Mouse (Mus musculus) MEL (cell line): ENCODE measurements around the gene Cox20. TPM values are rescaled to one million over a fixed set of nuclear protein-coding genes. Genes with fewer than 3 reads are reported as not detected.

Experiments used
- DNase-seq: peaks from one replicate; pipeline ENCODE4 v3.0.0; 2011; ENCODE audit warnings: low read depth, low spot score
- H3K27ac ChIP-seq: 2 replicates; pipeline ENCODE4 v1.5.1; 2012; ENCODE audit warnings: low read depth, mild to moderate bottlenecking, control low read depth, low read length, moderate library complexity; ENCODE audit not compliant: control insufficient read depth
- H3K27me3 ChIP-seq, 2 experiments: fragments of 150-350 bp in 1 of 2; sonication (generic) in 1 of 2; 2 replicates each; pipeline ENCODE4 v1.6.1; 2012; ENCODE audit warnings: low read length in 2 of 2, mild to moderate bottlenecking in 2 of 2, improper control_type of control experiment in 1 of 2, moderate library complexity in 1 of 2; ENCODE audit not compliant: insufficient read depth in 2 of 2, control insufficient read depth in 1 of 2
- H3K36me3 ChIP-seq, 2 experiments: 2 replicates each; pipeline ENCODE4 v1.6.1; 2012 to 2014; ENCODE audit warnings: low read length in 2 of 2, improper control_type of control experiment in 1 of 2, inconsistent platforms in 1 of 2, mild to moderate bottlenecking in 1 of 2; ENCODE audit not compliant: insufficient read depth in 2 of 2, control insufficient read depth in 1 of 2
- H3K4me1 ChIP-seq, 2 experiments: fragments of 150-350 bp in 1 of 2; sonication (generic) in 1 of 2; 2 replicates each; pipeline ENCODE4 v1.6.1; 2012; ENCODE audit warnings: low read length in 2 of 2, improper control_type of control experiment in 1 of 2, mild to moderate bottlenecking in 1 of 2; ENCODE audit not compliant: insufficient read depth in 2 of 2, control insufficient read depth in 1 of 2
- H3K4me3 ChIP-seq, 2 experiments: fragments of 150-350 bp in 1 of 2; sonication (generic) in 1 of 2; 2 replicates each; pipeline ENCODE4 v1.5.1; 2012; ENCODE audit warnings: low read depth in 2 of 2, low read length in 2 of 2, mild to moderate bottlenecking in 2 of 2, moderate library complexity in 2 of 2, control low read depth in 1 of 2, improper control_type of control experiment in 1 of 2; ENCODE audit not compliant: control insufficient read depth in 1 of 2, insufficient read depth in 1 of 2
- H3K79me2 ChIP-seq: 2 replicates; pipeline ENCODE4 v1.6.1; 2012; ENCODE audit warnings: mild to moderate bottlenecking, low read length, moderate library complexity; ENCODE audit not compliant: control insufficient read depth, poor library complexity, insufficient read depth
- H3K9ac ChIP-seq: 2 replicates; pipeline ENCODE4 v1.6.1; 2012; ENCODE audit warnings: low read depth, mild to moderate bottlenecking, control low read depth, low read length, moderate library complexity; ENCODE audit not compliant: control insufficient read depth, poor library complexity, severe bottlenecking
- H3K9me3 ChIP-seq: fragments of 150-350 bp; sonication (generic); replicated peaks from 2 replicates; pipeline ENCODE4 v1.6.1; 2012; ENCODE audit warnings: mild to moderate bottlenecking, low read length, improper control_type of control experiment, moderate library complexity; ENCODE audit not compliant: insufficient read depth
- CHD1 ChIP-seq: IDR thresholded peaks from 2 replicates; pipeline ENCODE4 v1.6.1; 2012; ENCODE audit warnings: low read depth, mild to moderate bottlenecking, inconsistent platforms, low read length, improper control_type of control experiment
- E2F4 ChIP-seq: IDR thresholded peaks from 2 replicates; pipeline ENCODE4 v1.6.1; 2011; ENCODE audit warnings: low read depth, low read length, improper control_type of control experiment, borderline replicate concordance
- ELF1 ChIP-seq: IDR thresholded peaks from 2 replicates; pipeline ENCODE4 v1.6.1; 2014; ENCODE audit warnings: low read depth, mild to moderate bottlenecking, inconsistent platforms, low read length, improper control_type of control experiment, moderate library complexity
- EP300 ChIP-seq, 2 experiments: IDR thresholded peaks; 2 replicates each; pipeline ENCODE4 v1.6.1; 2011; ENCODE audit warnings: improper control_type of control experiment in 2 of 2, low read length in 2 of 2, low read depth in 1 of 2, mild to moderate bottlenecking in 1 of 2
- ETS1 ChIP-seq: IDR thresholded peaks from 2 replicates; pipeline ENCODE4 v1.6.1; 2012; ENCODE audit warnings: low read depth, mild to moderate bottlenecking, inconsistent platforms, low read length, improper control_type of control experiment, moderate library complexity
- GABPA ChIP-seq: IDR thresholded peaks from 2 replicates; pipeline ENCODE4 v1.6.1; 2012; ENCODE audit warnings: low read depth, mild to moderate bottlenecking, inconsistent platforms, low read length, improper control_type of control experiment, moderate library complexity
- GATA1 ChIP-seq: IDR thresholded peaks from 2 replicates; pipeline ENCODE4 v1.6.1; 2011; ENCODE audit warnings: low read depth, low read length, improper control_type of control experiment
- HCFC1 ChIP-seq: IDR thresholded peaks from 2 replicates; pipeline ENCODE4 v1.6.1; 2012; ENCODE audit warnings: low read depth, mild to moderate bottlenecking, inconsistent platforms, low read length, improper control_type of control experiment, moderate library complexity
- JUND ChIP-seq: IDR thresholded peaks from 2 replicates; pipeline ENCODE4 v1.6.1; 2011; ENCODE audit warnings: low read depth, mild to moderate bottlenecking, improper control_type of control experiment, low read length
- KAT2A ChIP-seq: conservative IDR thresholded peaks from 2 replicates; pipeline ENCODE4 v1.6.1; 2012; ENCODE audit warnings: low read depth, low read length, improper control_type of control experiment, inconsistent platforms
- MAFK ChIP-seq: IDR thresholded peaks from 2 replicates; pipeline ENCODE4 v1.6.1; 2011; ENCODE audit warnings: low read depth, mild to moderate bottlenecking, low read length, improper control_type of control experiment, borderline replicate concordance
- MAX ChIP-seq: IDR thresholded peaks from 2 replicates; pipeline ENCODE4 v1.6.1; 2011; ENCODE audit warnings: low read length, improper control_type of control experiment
- MEF2A ChIP-seq: IDR thresholded peaks from 2 replicates; pipeline ENCODE4 v1.6.1; 2014; ENCODE audit warnings: low read depth, mild to moderate bottlenecking, inconsistent platforms, low read length, improper control_type of control experiment; ENCODE audit not compliant: poor library complexity, insufficient replicate concordance, severe bottlenecking; ENCODE audit errors: extremely low read depth
- MYC ChIP-seq: IDR thresholded peaks from 2 replicates; pipeline ENCODE4 v1.6.1; 2011; ENCODE audit warnings: low read depth, mild to moderate bottlenecking, low read length, improper control_type of control experiment, moderate library complexity
- NELFE ChIP-seq: IDR thresholded peaks from 2 replicates; pipeline ENCODE4 v1.6.1; 2011; ENCODE audit warnings: low read depth, low read length, improper control_type of control experiment
- POLR2A ChIP-seq, 2 experiments: IDR thresholded peaks; 2 replicates each; pipeline ENCODE4 v1.6.1; 2011 to 2012; ENCODE audit warnings: low read length in 2 of 2, mild to moderate bottlenecking in 2 of 2, control low read depth in 1 of 2, improper control_type of control experiment in 1 of 2, low read depth in 1 of 2, moderate library complexity in 1 of 2; ENCODE audit not compliant: control insufficient read depth in 1 of 2, insufficient read depth in 1 of 2, poor library complexity in 1 of 2
- POLR2AphosphoS2 ChIP-seq: IDR thresholded peaks from 2 replicates; pipeline ENCODE4 v1.6.1; 2011; ENCODE audit warnings: low read length, improper control_type of control experiment
- POLR2AphosphoS5 ChIP-seq: IDR thresholded peaks from 2 replicates; pipeline ENCODE4 v1.6.1; 2012; ENCODE audit warnings: low read depth, borderline replicate concordance, mild to moderate bottlenecking, inconsistent platforms, low read length, moderate library complexity, mixed read lengths
- TAL1 ChIP-seq: IDR thresholded peaks from 2 replicates; pipeline ENCODE4 v1.6.1; 2012; ENCODE audit warnings: mild to moderate bottlenecking, inconsistent platforms, low read length, moderate library complexity, mixed read lengths
- TBP ChIP-seq: IDR thresholded peaks from 2 replicates; pipeline ENCODE4 v1.8.0; 2011; ENCODE audit warnings: low read depth, low read length, improper control_type of control experiment
- TCF12 ChIP-seq: IDR thresholded peaks from 2 replicates; pipeline ENCODE4 v1.6.1; 2014; ENCODE audit warnings: low read depth, mild to moderate bottlenecking, inconsistent platforms, low read length, improper control_type of control experiment, moderate library complexity
- ZC3H11A ChIP-seq: IDR thresholded peaks from 2 replicates; pipeline ENCODE4 v1.6.1; 2012; ENCODE audit warnings: low read depth, mild to moderate bottlenecking, inconsistent platforms, low read length, improper control_type of control experiment
- ZMIZ1 ChIP-seq: IDR thresholded peaks from 2 replicates; pipeline ENCODE4 v1.6.1; 2012; ENCODE audit warnings: low read depth, mild to moderate bottlenecking, inconsistent platforms, low read length, improper control_type of control experiment, moderate library complexity
- polyA plus RNA-seq, 2 experiments: library from polyadenylated mRNA; stranded (reverse) in 1 of 2; unstranded in 1 of 2; fragments of >175 nt in 1 of 2; fragments of >200 nt in 1 of 2; gene quantifications; 2 replicates each; pipeline versions ENCODE4 v1.2.1 to v1.2.4; 2012; ENCODE audit warnings: low replicate concordance in 2 of 2, low read depth in 1 of 2; ENCODE audit not compliant: insufficient read length in 2 of 2, insufficient read depth in 1 of 2, missing spikeins in 1 of 2
- total RNA-seq: library from RNA; depleted of rRNA; stranded (reverse); fragments of 300-350 nt; gene quantifications from 2 replicates; pipeline ENCODE4 v1.2.3, GENCODE M21; 2012

Gene Cox20
- total and polyA plus RNA-seq, 3 experiments: 24.3 to 27.3 TPM; not detected in 1

DNA sequence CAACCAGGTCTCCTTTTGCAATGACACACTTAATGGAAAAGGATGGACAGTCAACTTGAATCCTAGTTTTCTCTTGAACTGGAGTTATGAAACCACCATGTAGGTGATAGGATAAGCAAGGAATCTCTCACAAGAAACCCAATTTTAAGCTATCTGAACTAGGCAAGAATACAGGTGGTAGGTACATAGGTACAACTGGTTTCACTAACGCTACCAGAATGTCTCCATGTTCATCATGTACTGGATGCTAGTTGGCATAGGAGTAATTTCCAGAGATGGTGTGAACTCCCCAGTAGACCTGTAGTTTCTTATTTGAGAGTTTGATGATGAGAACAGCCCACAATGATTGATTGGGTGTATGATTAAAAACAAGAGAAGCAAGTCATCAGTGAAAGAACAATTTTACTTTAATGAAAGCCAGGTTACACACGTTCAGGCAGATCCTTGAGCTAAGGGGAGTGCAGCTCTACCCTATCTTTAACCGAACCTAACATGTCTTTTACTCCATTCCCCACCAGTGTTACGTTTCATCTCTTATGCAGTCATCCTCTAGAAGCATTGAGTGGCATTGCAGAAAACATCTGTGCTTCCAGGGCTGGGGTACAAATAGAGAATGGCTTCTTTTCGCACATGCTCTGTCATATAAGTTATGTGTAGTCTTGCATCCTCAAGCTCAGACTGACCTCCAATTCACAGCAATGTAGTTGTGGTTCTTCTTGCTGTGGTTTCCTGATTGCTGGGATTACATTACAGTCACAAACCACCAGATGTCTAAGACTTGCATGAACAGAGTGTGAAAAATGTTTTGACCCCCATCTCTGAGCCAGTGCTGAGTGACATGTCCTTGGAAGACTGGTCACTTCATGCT is 2.0 kb downstream of the Cox20 start (continued):
- TF ChIP-seq ZMIZ1: peak; percentile 85
- no peak for TF ChIP-seq TCF12
- TF ChIP-seq NELFE: no peak
- peak; percentile 85; the same call in 1 of the 2 replicates for TF ChIP-seq POLR2AphosphoS5
- no peak for TF ChIP-seq TAL1
- TF ChIP-seq MAX: no peak
- TF ChIP-seq ZC3H11A: no peak
- 0 out of 2 replicates have a peak, but pooled peaks have one; percentile 38 for TF ChIP-seq CHD1
- peak in 1 of 2 experiments; percentile 65; a peak in 2 of 4 replicates for TF ChIP-seq POLR2A (IDR thresholded peaks at IDR 0.05; ENCODE audit: control insufficient read depth in 1 of 2, insufficient read depth in 1 of 2, low read depth in 1 of 2, low read length in 2 of 2, poor library complexity in 1 of 2)
- 0 out of 2 replicates have a peak, but pooled peaks have one; percentile 11 for TF ChIP-seq HCFC1
- TF ChIP-seq ETS1: 0 out of 2 replicates have a peak, but pooled peaks have one; percentile 13
- no peak for TF ChIP-seq EP300 (IDR thresholded peaks at IDR 0.05; ENCODE audit: low read depth in 1 of 2, low read length in 2 of 2)
- no peak for TF ChIP-seq E2F4
- 0 out of 2 replicates have a peak, but pooled peaks have one; percentile 28 for TF ChIP-seq JUND
- TF ChIP-seq MEF2A: no peak
- TF ChIP-seq GABPA: no peak
- TF ChIP-seq TBP: no peak
- no peak for TF ChIP-seq ELF1
- no peak for TF ChIP-seq GATA1
- no peak for TF ChIP-seq KAT2A
- TF ChIP-seq, all 39 proteins: peak for 15

DNA sequence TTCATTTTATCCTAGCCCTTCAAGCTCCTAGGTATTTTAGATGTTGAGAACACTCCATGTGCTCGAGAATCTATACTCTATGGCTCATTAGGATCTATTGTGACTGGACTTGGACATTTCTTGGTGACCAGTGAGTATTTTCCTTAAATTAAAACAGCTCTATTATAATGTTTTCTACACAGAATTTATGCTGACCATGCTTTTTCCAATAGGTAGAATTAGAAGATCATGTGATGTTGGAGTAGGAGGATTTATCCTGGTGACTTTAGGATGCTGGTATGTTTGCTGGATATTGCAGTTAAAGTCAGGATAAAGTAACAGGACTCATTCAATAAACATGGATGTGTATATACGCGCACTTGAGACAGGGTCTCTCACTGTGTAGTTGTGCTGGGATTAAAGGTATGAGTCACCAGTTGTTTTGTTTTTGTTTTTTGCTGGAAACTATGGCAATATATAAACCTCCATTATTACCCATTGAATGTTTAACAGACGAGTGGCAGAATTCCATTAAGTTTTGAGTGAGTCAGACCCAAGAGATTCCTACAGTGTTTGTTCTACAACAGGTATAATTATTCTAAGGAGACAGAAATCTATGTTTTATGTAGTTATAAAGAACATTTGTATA is 2.9 kb downstream of the Cox20 start:
- H3K27ac ChIP-seq: no peak overlapping the region
- H3K27me3 ChIP-seq: no peaks in the 10 kb centered on the region
- no peak overlapping the region for H3K4me3 ChIP-seq
- TF ChIP-seq POLR2A (IDR thresholded peaks at IDR 0.05; ENCODE audit: control insufficient read depth in 1 of 2, insufficient read depth in 1 of 2, low read depth in 1 of 2, low read length in 2 of 2, poor library complexity in 1 of 2) (no peak), POLR2AphosphoS5 (0 out of 2 replicates have a peak, but pooled peaks have one; percentile 23), MYC (no peak; the same call in 1 of the 2 replicates), MAFK (peak; percentile 79; the same call in 1 of the 2 replicates), POLR2AphosphoS2 (peak; percentile 30; the same call in 1 of the 2 replicates), ZMIZ1 (0 out of 2 replicates have a peak, but pooled peaks have one; percentile 1)
- H3K9ac ChIP-seq: no peak overlapping the region
- H3K79me2 ChIP-seq: peaks cover 10% of the 10 kb centered on the region
- no peaks in the 10 kb centered on the region for H3K9me3 ChIP-seq
- peaks cover 31 to 44% of the 10 kb centered on the region in 2 experiments for H3K36me3 ChIP-seq
- DNase-seq: peak; percentile 39
- H3K4me1 ChIP-seq: peaks cover 0 to 2% of the 10 kb centered on the region in 2 experiments; a peak in 1 of 4 replicates
